Mouse (Mus musculus) olfactory bulb, adult 2 months (tissue): ENCODE measurements around the gene Mapkbp1.

Experiments used
- CTCF ChIP-seq: fragments of 200-500 bp; IDR thresholded peaks from 2 replicates; pipeline ENCODE4 v1.5.1; 2012; ENCODE audit warnings: low read depth, mild to moderate bottlenecking, low read length, moderate library complexity; ENCODE audit not compliant: insufficient read depth
- POLR2A ChIP-seq: fragments of 200-500 bp; IDR thresholded peaks from 2 replicates; pipeline ENCODE4 v1.6.1; 2012; ENCODE audit warnings: mild to moderate bottlenecking, low read depth, low read length, moderate library complexity; ENCODE audit not compliant: insufficient read depth

DNA sequence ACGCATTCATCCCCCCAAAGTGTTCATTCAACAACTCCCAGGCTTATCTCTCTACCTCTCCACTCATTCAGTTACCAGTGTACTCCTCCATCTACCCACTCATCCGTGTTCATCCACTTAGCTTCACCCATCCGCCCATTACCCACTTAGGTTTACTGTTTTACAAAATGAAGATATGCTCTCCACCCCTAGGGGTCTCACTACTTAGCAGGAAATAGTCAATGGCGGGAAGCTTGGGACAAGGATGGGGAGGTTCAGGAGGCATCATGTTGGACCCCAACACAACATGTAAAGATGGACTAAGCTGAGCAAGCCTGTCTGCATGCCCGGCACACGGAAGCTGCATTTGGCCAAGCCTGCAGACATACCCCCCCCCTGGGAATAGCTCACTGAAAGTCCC is 92.1 kb downstream of the Mapkbp1 start:
- TF ChIP-seq POLR2A = no peak
- TF ChIP-seq CTCF = no peak
